Mouse (Mus musculus) neural tube, embryonic 15.5 days (tissue): ENCODE data around the gene Tle3. TPM values are rescaled to one million over a fixed set of nuclear protein-coding genes. Genes with fewer than 3 reads are reported as not detected.

Source experiments
- ATAC-seq: fragments of 200-750 bp; cut with Nextera tagmentation; 2 replicates; pipeline ENCODE4 v1.8.0; 2017; ENCODE audit warnings: mild to moderate bottlenecking, moderate TSS enrichment, moderate library complexity; ENCODE audit not compliant: low FRiP score
- H3K27ac ChIP-seq: fragments of 300-500 bp; sonication (generic); replicated peaks from 2 replicates; pipeline ENCODE4 v1.5.1; 2015; ENCODE audit warnings: mild to moderate bottlenecking, inconsistent platforms
- H3K27me3 ChIP-seq: fragments of 300-500 bp; sonication (generic); replicated peaks from 2 replicates; pipeline ENCODE4 v1.6.1; 2015; ENCODE audit warnings: inconsistent platforms
- H3K36me3 ChIP-seq: fragments of 300-500 bp; sonication (generic); 2 replicates; pipeline ENCODE4 v1.6.1; 2015; ENCODE audit warnings: inconsistent platforms
- H3K4me1 ChIP-seq: fragments of 300-500 bp; sonication (generic); 2 replicates; pipeline ENCODE4 v1.6.1; 2015; ENCODE audit warnings: inconsistent platforms
- H3K4me2 ChIP-seq: fragments of 300-500 bp; sonication (generic); 2 replicates; pipeline ENCODE4 v1.6.1; 2015; ENCODE audit warnings: inconsistent platforms, mild to moderate bottlenecking, moderate library complexity
- H3K4me3 ChIP-seq: fragments of 300-500 bp; sonication (generic); replicated peaks from 2 replicates; pipeline ENCODE4 v1.5.1; 2015; ENCODE audit warnings: mild to moderate bottlenecking, inconsistent platforms
- H3K9ac ChIP-seq: fragments of 300-500 bp; sonication (generic); replicated peaks from 2 replicates; pipeline ENCODE4 v1.6.1; 2015; ENCODE audit warnings: mild to moderate bottlenecking, inconsistent platforms
- H3K9me3 ChIP-seq: fragments of 300-500 bp; sonication (generic); replicated peaks from 2 replicates; pipeline ENCODE4 v1.6.1; 2016; ENCODE audit warnings: inconsistent platforms
- WGBS: fragments of 180-500 bp; shearing (Covaris S2); methylation state at CpG from one replicate; pipeline ENCODE4 v1.1.7; 2015; ENCODE audit warnings: mixed read lengths; 5-methylcytosine and 5-hydroxymethylcytosine counted together
- polyA plus RNA-seq: library from polyadenylated mRNA; unstranded; fragments of >200 nt; fragmentation: Nextera tagmentation; extraction: Ambion mirVana; gene quantifications from 2 replicates; pipeline ENCODE4 v1.2.1, GENCODE M21; 2015

The Tle3 gene
- polyA plus RNA-seq, 1 experiment from 2014 or later: 20.5 TPM

DNA sequence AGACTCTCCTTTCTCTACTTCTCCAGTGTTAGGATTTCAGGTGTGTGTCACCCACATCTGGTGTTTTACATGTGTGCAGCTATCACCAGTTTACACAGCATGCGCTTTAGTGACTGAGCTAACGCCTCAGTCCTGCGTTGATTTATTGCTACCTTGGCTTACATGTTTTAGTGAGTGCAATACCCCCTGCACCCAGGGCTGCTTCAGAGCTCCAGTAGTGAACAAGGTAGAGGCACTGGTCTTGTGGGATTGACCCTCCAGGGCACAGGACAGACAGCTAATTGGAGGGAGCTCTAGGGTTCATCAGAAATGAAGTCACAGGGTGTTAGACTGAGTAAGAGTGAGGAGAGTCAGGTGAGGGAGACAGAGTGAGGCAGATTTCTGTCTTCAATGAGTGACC lies 12.4 kb upstream of the Tle3 start:
- no peaks in the 10 kb centered on the region for H3K36me3 ChIP-seq
- 74% methylated on average over 3 of the region's 3 CpGs for WGBS
- peaks cover 26% of the 10 kb centered on the region for H3K4me1 ChIP-seq
- H3K9ac ChIP-seq: no peak overlapping the region
- H3K4me2 ChIP-seq: no peak overlapping the region
- H3K27ac ChIP-seq: no peak overlapping the region
- peaks cover 17% of the 10 kb centered on the region for H3K27me3 ChIP-seq
- ATAC-seq: no peak
- H3K9me3 ChIP-seq: no peaks in the 10 kb centered on the region
- no peak overlapping the region for H3K4me3 ChIP-seq

DNA sequence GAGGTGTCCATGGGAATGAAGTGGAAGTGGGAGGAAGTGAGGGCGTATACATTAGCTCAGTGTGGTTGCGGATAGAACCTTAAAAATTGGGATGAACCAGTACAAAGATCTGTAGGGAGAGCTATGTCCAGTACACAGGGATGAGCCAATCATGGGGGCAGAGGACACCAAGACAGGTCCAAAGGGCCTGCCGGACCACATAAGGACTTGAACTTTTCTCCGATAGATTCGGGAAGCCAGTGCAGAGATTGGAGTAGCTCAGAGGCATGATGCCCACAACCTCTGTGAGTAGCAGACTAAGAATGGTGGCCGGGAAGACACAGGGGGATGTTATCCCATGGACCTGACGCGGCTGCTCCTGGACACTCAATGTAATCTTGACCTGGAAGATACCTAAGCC lies 12.0 kb upstream of the Tle3 start:
- H3K9ac ChIP-seq: no peak overlapping the region
- H3K27ac ChIP-seq: no peak overlapping the region
- H3K9me3 ChIP-seq: no peaks in the 10 kb centered on the region
- no peak for ATAC-seq
- 93% methylated on average over 8 of the region's 8 CpGs for WGBS
- H3K4me2 ChIP-seq: no peak overlapping the region
- H3K36me3 ChIP-seq: no peaks in the 10 kb centered on the region
- no peak overlapping the region for H3K4me3 ChIP-seq
- H3K4me1 ChIP-seq: peaks cover 26% of the 10 kb centered on the region
- peaks cover 20% of the 10 kb centered on the region for H3K27me3 ChIP-seq

GRCm38 (mm10) chr9:61360727-61361631 lies 11.2 kb upstream of the Tle3 start:
- no peaks in the 10 kb centered on the region for H3K9me3 ChIP-seq
- ATAC-seq: peak; percentile 66
- no peak overlapping the region for H3K4me3 ChIP-seq
- H3K27ac ChIP-seq: peak overlapping the region; percentile 6; the same call in 1 of the 2 replicates
- H3K27me3 ChIP-seq: peaks cover 28% of the 10 kb centered on the region
- no peaks in the 10 kb centered on the region for H3K36me3 ChIP-seq
- WGBS: 27% methylated on average over 17 of the region's 17 CpGs
- H3K4me1 ChIP-seq: peaks cover 27% of the 10 kb centered on the region
- no peak overlapping the region for H3K9ac ChIP-seq
- H3K4me2 ChIP-seq: 0 out of 2 replicates have a peak overlapping the region, but pooled peaks have one; percentile 11

GRCm38 (mm10) chr9:61363194-61363593 lies 9.0 kb upstream of the Tle3 start:
- no peak for ATAC-seq
- Histone ChIP-seq H3K36me3 (no peaks in the 10 kb centered on the region), H3K9ac (no peak overlapping the region), H3K27ac (no peak overlapping the region), H3K27me3 (peaks cover 38% of the 10 kb centered on the region), H3K9me3 (no peaks in the 10 kb centered on the region), H3K4me2 (no peak overlapping the region), H3K4me1 (peaks cover 36% of the 10 kb centered on the region), H3K4me3 (no peak overlapping the region)
- WGBS: 30% methylated on average over 9 of the region's 9 CpGs

DNA sequence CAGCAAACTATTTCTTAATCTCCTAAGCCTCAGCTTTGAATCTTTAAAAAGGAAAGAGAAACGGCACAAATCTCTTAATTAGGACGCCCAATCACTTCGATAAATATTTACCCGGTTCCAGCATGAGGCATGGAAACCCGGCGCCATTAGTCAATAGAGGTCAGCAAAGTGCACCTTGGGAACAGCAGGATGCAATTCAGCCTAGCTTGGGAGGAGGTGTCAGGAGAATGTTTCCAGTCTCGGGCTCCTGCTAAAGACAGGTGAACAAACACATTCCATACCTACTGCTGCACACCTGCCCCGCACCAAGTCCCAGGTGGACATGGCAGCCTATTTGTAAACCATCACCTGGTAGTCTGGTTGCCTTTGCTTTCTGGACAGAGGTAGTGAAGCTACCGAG lies 6.1 kb upstream of the Tle3 start:
- H3K4me3 ChIP-seq: no peak overlapping the region
- H3K27me3 ChIP-seq: peaks cover 32% of the 10 kb centered on the region
- H3K9me3 ChIP-seq: no peaks in the 10 kb centered on the region
- H3K27ac ChIP-seq: no peak overlapping the region
- no peaks in the 10 kb centered on the region for H3K36me3 ChIP-seq
- peaks cover 49% of the 10 kb centered on the region for H3K4me1 ChIP-seq
- H3K4me2 ChIP-seq: no peak overlapping the region
- 34% methylated on average over 9 of the region's 9 CpGs for WGBS
- H3K9ac ChIP-seq: no peak overlapping the region
- ATAC-seq: no peak

DNA sequence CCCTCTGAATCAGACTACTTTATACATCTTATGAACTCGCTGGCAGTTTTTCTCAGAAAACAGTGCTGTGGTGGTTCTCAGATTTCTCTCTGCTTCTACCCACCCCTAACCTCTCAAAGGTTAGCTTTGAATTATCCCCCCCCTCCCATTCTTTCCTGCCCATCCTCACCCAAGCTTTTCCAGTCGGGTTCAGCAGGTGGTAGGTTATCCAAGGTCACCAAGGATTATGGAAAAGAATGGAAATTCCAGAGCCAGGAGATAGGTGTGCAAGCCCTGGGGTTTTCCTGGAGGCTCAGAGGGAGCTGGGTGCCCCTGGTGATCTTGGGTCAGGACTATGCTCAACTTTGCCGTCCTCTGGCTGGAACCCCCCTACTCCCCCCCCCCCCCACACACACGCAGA lies 5.0 kb upstream of the Tle3 start:
- H3K27ac ChIP-seq: no peak overlapping the region
- no peaks in the 10 kb centered on the region for H3K36me3 ChIP-seq
- no peak overlapping the region for H3K4me3 ChIP-seq
- H3K4me2 ChIP-seq: no peak overlapping the region
- H3K27me3 ChIP-seq: peaks cover 29% of the 10 kb centered on the region
- no peaks in the 10 kb centered on the region for H3K9me3 ChIP-seq
- H3K9ac ChIP-seq: no peak overlapping the region
- ATAC-seq: no peak
- WGBS: 37% methylated on average over 4 of the region's 4 CpGs
- H3K4me1 ChIP-seq: peaks cover 53% of the 10 kb centered on the region

GRCm38 (mm10) chr9:61367857-61368566 lies 4.2 kb upstream of the Tle3 start:
- H3K4me3 ChIP-seq: no peak overlapping the region
- H3K27me3 ChIP-seq: peaks cover 29% of the 10 kb centered on the region
- H3K27ac ChIP-seq: no peak overlapping the region
- peaks cover 46% of the 10 kb centered on the region for H3K4me1 ChIP-seq
- ATAC-seq: no peak
- H3K9me3 ChIP-seq: no peaks in the 10 kb centered on the region
- H3K9ac ChIP-seq: no peak overlapping the region
- H3K4me2 ChIP-seq: no peak overlapping the region
- no peaks in the 10 kb centered on the region for H3K36me3 ChIP-seq
- 22% methylated on average over 6 of the region's 6 CpGs for WGBS

DNA sequence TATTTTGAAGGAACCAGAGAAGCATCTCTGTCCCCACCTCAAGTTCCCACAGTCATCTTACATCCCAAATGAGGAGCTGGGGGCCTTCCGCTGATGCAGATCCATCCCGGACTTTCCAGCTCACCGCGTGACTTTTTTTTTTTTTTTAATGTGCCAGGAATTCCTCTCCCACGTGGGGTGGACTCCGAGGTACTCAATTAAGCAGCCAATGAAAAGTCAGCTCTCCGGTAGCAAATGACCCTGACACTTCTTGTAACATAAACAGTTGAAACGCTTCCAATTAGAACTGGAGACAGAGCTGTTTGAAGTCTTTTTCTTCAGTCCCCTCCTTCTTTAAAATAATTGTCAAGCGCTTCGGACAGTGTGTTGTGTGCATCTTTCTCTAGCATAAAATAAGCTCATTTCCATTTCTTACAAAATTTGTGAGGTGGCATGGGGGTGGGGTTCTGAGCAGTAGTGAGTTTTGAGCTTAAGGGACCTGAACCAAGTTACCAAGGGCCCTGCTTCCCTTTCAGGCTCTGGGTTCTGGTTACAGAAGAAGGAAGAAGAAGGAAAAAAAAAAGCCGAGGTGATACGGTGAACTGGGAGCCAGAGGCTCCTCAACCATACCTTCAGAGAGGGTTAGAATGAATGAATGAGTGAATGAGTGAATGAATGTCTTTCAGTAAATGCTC lies 3.5 kb upstream of the Tle3 start:
- H3K4me1 ChIP-seq: peaks cover 42% of the 10 kb centered on the region
- peak overlapping the region; percentile 55 for H3K4me2 ChIP-seq
- H3K9me3 ChIP-seq: no peaks in the 10 kb centered on the region
- H3K27me3 ChIP-seq: peaks cover 29% of the 10 kb centered on the region
- no peak overlapping the region for H3K4me3 ChIP-seq
- no peaks in the 10 kb centered on the region for H3K36me3 ChIP-seq
- WGBS: 2% methylated on average over 12 of the region's 12 CpGs
- ATAC-seq: no peak
- H3K27ac ChIP-seq: peak overlapping the region; percentile 66
- no peak overlapping the region for H3K9ac ChIP-seq

- Histone ChIP-seq H3K27ac (peak overlapping the region; percentile 66), H3K27me3 (peaks cover 23% of the 10 kb centered on the region), H3K4me1 (peaks cover 47% of the 10 kb centered on the region), H3K9me3 (no peaks in the 10 kb centered on the region), H3K4me2 (peak overlapping the region; percentile 55), H3K36me3 (no peaks in the 10 kb centered on the region), H3K9ac (no peak overlapping the region; the same call in 1 of the 2 replicates), H3K4me3 (peak overlapping the region; percentile 18)
- WGBS: under 1% methylated on average over 45 of the region's 45 CpGs
- no peak for ATAC-seq
These were observed 2.6 kb upstream of the Tle3 start for GRCm38 (mm10) chr9:61369316-61370273.

GRCm38 (mm10) chr9:61370454-61370888 lies 1.7 kb upstream of the Tle3 start:
- H3K9ac ChIP-seq: peak overlapping the region; percentile 49
- peak overlapping the region; percentile 90 for H3K4me3 ChIP-seq
- H3K9me3 ChIP-seq: no peaks in the 10 kb centered on the region
- H3K27ac ChIP-seq: peak overlapping the region; percentile 90
- H3K4me2 ChIP-seq: peak overlapping the region; percentile 95
- ATAC-seq: peak; percentile 91
- under 1% methylated on average over 25 of the region's 25 CpGs for WGBS
- no peaks in the 10 kb centered on the region for H3K36me3 ChIP-seq
- peaks cover 15% of the 10 kb centered on the region for H3K27me3 ChIP-seq
- peaks cover 55% of the 10 kb centered on the region for H3K4me1 ChIP-seq
